Mouse (Mus musculus) ovary, postnatal 14 days (tissue): ENCODE results near the gene Prkci.

Experiments used
- DNase-seq: peaks from one replicate; pipeline ENCODE4 v3.0.0; 2022; ENCODE audit warnings: low spot score

The Prkci gene

DNA sequence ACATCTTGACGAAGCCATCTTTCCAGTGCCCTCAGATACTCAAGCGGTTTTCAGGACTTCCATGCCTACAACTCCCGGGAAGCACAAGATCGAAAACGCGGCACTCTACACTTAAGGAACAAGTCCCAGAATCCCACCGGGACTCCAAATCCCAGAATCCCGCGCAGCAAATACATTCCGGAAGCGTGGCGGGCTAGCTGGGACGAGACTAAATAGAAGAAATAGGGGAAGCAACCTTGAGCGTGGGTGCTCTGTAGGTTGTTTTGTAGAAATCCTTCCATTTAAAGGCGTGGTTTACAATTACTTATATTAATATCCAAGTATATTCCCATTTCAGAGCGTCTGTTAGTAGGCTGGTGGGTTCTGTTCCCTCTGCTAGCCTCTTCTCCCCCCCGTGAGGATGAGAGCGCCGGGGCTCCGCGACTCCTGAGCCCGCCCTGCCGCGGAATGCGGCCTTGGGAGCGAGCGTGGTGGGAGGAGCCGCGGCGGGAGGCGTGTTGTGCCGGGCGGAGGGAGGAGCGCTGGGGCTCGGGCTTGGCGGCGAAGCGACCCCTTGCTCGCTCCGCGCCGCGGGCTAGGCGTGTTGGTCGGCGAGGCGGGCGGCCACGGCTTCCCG, at the start of gene Prkci:
Prkci (plus strand) TSS at position 465 of the 616 bp plus-strand sequence.
- DNase-seq, result peak; percentile 89

GRCm38 (mm10) chr3:30951652-30952051, 43.9 kb upstream of the Prkci start:
- DNase-seq, result no peak

DNA sequence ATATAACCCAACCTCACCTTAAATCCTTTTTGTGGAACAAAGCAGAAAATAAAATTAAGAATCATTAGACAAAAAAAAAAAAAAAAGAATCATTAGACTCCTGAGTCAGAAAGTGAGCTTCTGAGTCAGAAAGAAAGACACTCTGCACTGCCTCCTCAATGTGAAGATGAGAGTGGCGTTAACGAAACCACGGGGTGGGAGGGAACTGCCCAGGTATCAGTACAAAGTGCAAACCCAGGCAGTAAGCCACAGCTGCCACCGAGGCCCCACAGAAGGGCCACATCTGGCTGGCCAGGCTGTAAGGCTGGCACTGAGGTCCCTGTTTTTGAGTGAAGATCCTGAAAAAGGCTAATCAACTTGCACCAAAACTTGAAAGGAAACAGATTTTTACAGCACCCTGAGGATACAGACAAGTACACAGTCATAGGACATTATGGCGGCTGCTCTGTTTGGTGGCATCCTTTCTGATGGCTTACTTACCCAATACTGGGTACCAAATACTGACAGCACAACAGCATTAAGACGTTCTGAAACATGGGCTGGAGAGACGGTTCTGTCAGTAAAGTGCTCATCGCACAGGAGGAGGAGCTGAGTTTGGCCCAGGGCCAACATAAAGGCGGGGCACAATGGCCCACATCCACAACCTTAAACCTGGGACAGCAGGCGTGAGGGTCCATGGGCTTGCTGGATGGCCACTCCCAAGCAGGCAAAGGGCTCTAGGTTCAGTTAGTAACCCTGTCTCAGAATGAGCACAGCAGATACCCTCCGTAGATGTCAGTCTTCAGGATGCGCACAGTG, 43.1 kb upstream of the Prkci start:
- DNase-seq, result no peak

DNA sequence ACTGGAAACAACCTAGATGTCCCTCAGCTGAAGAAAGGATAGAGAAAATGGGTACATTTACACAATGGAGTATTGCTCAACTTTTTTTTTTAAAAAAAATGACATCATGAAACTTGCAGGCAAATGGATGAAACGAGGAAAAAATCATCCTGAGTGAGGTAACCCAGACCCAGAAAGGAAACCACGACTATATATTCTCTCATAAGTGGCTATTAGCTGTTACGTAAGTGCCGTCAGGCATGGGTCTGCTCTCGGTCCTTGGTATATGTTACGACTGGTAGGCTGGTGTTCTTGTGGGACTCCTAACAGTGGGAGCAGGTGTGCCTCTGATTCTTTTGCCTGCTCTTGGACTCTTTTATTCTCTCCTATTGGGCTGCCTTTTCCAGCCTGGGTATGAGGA, 39.2 kb upstream of the Prkci start:
- DNase-seq, result no peak

- DNase-seq, result no peak
These were observed 36.8 kb upstream of the Prkci start for GRCm38 (mm10) chr3:30958709-30959108.

DNA sequence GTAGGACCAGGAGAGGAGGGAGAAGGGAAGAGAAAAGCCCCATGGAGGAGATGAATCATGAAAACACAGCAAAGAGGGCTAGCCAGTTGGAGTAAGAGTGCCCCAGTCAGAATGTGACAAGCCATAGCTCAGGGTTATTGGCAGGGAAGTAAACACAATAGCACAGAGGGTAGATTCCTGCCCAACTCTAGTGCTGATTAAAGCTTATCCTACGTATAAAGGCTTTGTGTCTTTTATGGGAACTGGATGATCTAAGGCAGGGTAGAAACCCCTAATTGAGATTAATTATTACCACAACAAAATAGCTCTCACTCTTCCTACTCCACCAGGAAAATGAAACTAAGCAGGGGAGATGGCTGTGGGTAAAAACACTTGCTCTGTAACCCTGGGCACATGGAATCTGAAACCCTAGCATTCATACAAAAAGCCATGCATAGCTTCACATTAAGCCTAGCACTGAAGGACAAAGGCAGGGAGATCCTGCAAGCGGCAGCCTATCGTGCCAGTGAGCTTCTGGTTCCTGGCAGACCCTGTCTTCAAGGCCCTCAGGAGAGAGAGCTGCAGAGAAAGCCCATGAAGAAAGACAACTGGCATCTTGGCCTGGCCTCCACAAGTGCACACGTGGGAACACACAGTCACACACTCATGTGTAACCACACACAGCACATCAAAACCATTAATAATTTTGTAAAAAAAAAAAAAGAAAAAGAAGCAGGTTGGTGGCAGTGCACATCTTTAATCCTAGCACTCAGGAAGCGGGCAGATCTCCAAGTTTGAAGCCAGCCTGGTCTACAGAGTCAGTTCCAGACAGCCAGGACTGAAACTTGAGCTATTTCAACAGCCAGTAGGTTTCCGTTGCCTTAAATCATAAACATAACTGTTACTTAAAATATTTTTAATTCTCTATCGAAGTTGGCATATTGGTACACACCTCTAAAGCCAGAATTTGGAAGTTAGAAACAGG, 35.4 kb upstream of the Prkci start:
- no peak for DNase-seq

DNA sequence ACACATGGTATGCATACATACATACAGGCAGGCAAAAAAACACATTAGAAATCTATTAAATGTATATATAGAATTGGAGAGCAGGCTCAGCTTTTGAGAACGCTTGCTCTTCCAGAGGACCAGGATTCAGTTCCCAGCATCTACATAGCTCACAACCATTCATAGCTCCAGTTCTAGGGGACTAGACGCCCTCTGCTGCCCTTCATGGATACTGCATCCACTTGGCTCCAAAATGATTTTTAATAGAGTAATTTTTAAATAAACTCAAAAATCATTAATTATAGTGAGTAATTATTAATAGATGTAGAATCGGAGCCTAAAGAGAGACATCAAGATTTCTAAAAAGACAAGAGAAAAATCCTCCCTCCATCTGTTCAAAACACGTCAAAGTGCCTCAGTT, 32.4 kb upstream of the Prkci start:
- no peak for DNase-seq

GRCm38 (mm10) chr3:30964216-30964615, 31.3 kb upstream of the Prkci start:
- DNase-seq, result no peak

DNA sequence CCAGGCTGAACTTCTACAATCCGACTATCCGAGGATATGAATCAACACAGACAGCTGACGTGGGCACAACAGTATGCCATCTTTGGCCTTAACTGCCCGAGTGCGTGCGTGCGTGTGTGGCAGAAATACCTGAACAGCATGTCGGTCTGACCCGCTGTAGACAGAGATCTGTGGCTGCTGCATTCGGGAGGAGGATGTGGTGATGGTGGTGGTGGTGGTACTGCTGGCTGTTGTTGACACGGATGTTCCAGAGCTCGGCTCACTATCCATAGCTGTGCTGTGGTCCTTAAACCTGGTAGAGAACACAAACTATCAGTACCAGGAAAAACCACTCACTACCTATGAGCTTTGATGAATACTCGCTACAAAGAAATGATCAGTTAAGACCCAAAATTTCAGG, 29.9 kb upstream of the Prkci start:
- DNase-seq, result no peak

DNA sequence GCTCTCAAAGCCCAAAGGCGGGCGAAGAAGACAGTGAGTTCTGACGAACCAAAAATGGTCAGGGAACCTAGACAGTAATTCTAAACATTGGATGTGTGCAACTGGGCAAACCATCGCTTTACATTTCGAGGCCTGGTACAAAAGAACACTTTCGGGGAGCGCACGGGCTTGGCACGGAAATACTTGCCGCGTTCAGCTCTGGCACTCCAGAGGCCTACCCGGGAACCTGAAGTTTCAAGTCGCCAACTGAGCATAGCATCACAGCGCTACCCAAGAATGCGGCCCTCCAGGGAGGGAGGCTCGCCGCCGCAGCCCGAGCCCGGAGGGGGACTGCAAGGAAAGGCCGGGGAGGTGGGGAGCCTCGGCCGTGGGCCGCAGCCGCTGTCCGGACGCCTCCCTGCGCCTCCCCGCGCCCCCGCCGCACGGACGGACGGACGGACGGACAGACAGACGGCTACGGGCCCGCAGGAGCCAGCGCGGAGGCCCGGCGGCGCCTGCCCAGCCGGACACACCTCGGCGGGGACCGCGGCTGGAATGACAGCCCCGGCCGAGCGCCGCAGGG, 26.9 kb upstream of the Prkci start:
- peak; percentile 38 for DNase-seq

- peak; percentile 85 for DNase-seq
These were observed 26.4 kb upstream of the Prkci start, which contains the start of gene Phc3 for GRCm38 (mm10) chr3:30969104-30969581. Gene Phc3, minus strand, starts transcription at chr3:30969415.

GRCm38 (mm10) chr3:30975102-30975754, 20.3 kb upstream of the Prkci start:
- DNase-seq, result peak; percentile 59

DNA sequence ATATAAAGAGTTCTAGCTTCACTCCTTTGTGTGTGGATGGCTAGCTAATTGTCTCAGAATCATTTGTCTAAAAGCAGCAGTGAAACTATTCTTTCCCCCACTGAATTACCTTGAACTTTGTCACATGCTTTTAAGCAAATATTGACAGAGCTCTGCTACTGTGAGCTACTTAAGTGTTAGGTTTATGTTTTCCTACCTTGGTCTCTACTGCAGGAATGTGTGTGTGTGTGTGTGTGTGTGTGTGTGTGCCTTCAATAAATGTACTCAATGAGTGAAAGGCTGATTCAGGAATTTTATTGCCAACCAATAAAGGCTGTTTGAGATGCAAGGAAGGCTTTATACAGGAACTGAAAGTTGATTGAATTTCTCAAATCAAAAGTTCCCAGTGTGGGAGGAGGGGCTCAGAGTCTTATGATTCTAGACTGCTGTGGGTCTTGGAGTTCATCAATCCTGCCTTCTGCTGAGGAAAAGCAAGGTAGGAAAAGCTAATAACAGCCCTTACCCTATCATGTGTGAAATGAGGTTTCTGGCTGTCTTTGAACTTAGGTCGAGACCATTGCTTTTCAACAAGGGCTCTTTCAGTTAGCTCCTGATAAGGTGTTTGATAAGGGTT, 18.4 kb upstream of the Prkci start:
- DNase-seq, result no peak

- no peak for DNase-seq
These were observed 13.7 kb upstream of the Prkci start for GRCm38 (mm10) chr3:30981616-30982380.

- no peak for DNase-seq
These were observed 12.5 kb upstream of the Prkci start for GRCm38 (mm10) chr3:30982924-30983536.

DNA sequence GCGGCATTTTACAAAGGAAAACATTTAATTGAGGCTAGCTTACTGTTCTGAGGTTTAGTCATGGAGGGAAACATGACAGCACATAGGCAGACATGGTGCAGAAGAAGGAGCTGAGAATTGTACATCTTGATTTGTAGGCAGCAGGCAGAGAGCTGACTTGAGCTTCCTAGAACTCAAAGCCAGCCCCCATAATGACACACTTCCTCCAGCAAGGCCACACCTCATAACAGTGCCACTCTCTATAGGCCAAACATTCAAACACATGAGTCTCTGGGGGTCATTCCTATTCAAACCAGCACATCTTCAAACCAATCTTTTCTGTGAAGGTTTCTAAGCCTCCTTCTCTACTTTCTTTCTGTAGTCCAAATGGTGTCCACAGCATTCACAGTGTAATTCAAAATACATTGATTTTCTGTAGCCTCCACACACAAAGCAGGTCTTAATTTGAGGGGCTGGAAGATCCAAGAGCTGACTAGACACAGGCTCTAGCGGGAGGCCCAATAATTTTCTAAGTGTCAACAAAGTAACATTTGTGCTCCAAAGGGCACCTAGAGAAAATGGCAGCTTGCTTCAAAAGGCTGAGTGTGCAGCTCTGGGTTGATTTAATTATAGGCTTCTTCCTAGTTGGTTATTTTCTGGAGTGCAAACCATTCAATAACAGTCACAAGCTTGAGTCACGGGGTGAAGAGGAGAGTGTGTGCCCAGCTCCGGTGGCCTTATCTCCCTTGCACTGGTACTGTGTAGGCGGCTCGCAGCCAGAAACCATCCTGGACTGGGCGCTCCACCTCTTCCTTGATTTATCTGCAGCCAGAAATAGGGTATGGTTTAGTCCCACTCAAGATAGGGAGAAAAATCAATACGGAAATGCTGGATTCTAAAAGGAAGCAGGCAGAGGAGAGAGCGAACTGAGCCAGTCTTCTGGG, 7.9 kb upstream of the Prkci start:
- DNase-seq, result no peak

- DNase-seq, result no peak
These were observed 3.4 kb upstream of the Prkci start for GRCm38 (mm10) chr3:30992161-30992560.

DNA sequence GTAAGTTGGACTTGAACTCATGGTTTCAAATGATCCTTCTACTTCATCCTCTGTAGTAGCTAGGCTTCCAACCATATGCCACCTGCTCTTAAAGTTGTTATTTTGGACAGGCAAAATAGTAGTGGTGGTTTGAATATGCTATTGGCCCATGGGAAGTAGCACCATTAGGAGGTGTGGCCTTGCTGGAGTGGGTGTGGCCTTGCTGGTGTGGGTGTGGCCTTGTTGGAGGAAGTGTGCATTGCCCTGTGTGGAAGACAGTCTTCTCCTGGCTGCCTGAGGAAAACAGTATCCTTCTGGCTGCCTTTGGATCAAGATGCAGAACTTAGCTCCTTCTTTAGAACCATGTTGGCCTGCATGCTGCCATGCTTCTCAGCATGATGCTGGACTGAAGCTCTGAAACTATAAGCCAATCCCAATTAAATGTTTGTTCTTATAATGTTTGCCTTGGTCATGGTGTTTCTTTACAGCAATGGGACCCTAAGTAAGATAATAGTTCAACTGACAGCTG, 2.4 kb upstream of the Prkci start:
- no peak for DNase-seq
